Mouse (Mus musculus) heart, postnatal 36 days (tissue): Measurements from ENCODE around the gene Rab3c. TPM values are rescaled to one million over a fixed set of nuclear protein-coding genes. Genes with fewer than 3 reads are reported as not detected.

Source experiments
- DNase-seq, 2 experiments: peaks; one replicate each; pipeline ENCODE4 v3.0.0; 2021 to 2022
- intact Hi-C: fragments of 180-260 bp; cut with DNase I; formaldehyde crosslinking; loops from one replicate; pipeline ENCODE4 v1.15.1; 2025
- total RNA-seq, 2 experiments: library from RNA; stranded (reverse); gene quantifications; 2 replicates each; pipeline ENCODE4 v1.2.3; 2021

Rab3c gene
- total RNA-seq, 2 experiments from 2014 or later: 0.08 TPM; not detected in 1

DNA sequence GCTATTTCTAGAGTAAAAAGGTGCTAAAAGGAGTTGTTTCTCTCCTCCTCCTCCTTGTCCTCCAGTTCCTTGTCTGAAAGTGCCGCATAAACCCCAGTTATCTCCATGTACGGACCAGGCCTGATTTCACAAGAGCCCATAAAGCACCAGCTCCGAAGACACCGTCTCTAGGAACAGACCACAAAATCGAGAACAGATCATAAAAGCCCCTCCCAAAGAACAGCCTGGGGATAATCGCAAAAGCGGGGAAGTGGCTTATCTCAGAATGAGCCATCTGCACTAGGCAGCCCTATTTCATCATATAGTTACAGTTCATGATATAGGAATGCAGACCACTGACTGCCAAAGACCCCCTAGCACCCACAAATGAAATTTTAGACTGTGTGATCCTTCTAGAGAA lies 246.8 kb downstream of the Rab3c start:
- DNase-seq: no peak
- intact Hi-C loops: no loop called here

DNA sequence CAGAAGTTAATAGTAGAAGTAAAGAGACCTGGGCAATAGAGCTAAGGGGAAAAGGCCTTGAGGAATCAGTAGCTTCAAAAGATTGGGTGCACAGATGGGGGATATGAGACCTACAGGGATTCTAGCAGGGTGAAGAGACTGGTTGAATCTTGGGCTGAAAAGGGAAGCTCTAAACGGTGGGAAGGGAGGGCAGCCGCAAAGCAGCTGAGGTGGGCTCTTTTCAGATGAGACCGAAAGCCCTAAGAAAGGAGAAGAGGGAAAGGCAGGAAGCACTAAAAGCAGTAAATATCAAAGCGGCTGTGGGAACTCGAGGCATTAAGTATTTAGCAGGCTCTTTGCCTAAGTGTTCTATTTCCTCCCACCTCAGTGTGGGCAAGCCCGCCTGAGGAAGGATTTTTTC lies 248.9 kb downstream of the Rab3c start:
- DNase-seq: no peak
- intact Hi-C loops: no loop called here

DNA sequence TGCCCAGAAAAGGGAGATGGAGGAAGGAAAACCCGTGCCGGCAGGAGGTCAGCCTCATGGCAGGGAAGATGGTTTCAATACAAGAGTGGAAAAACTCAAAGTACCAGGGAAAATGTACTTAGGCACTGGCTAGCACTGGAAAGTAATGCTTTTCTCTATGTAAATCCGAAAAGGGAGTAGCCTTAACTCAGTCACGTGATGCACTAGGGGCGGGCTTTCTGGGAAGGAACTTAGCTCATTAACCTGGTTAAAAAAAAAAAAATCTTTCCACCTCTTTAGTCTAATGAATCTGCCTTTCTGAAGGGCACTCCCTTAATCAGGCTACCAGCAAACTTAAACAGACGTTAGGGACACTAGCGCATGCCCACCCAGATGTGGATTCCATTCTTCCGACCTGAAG lies 249.7 kb downstream of the Rab3c start:
- DNase-seq: no peak
- intact Hi-C loops: no loop called here

DNA sequence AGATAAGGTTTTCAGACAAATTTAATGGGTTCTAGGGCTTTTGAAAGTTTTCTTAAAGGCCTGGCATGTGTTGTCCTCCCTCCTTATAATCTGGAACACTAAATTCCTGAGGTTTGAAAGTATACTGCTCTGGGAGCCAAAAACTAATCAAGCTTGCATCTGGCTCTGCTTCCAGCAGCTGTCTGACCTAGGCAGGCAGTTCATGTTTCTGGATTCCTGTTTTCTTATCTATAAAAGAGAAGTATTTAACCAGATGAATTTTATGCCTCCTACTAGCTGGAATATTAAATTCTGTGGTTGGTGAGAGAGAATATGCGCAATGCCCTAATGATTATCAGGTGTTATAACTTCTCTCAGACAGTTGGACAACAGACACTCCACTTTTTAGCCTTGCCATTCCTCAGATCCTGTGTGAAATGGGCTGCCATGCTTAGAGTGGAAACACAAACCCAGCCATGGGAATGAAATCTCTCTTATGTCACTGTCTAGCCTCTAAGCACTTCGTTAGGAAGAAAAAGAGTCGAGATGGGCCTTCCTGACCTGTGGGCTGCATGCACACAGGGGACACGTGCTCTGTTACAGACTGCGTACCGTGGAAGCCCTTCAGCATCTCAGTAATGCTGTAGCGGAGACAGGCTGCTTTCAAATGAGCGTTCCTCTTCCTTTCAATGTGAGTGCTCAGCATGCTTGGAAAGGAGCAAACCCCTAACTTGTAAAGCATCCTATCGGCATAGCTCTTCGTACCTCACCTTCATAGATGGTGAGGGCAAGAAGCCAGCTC lies 256.2 kb downstream of the Rab3c start:
- no peak for DNase-seq
- intact Hi-C loops: no loop called here

DNA sequence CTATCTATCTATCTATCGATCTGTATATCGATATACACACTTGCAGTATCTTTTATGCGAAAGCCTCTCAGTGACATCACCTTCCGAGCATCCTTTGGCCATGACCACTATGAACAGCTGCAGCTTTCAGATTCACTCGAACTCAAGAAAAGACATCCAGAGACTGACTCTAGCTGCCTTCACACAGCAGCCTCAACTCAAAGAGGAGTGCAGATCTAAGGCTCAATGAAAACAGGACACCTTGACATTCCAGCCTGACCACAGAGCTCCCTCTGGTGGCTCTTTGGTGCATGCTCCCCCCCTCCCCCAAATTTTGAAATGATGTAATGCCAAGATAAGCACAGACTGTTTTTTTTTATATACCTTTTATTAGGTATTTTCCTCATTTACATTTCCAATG lies 257.8 kb downstream of the Rab3c start:
- peak in 1 of 2 experiments; percentile 4 for DNase-seq
- intact Hi-C loops: no loop called here

DNA sequence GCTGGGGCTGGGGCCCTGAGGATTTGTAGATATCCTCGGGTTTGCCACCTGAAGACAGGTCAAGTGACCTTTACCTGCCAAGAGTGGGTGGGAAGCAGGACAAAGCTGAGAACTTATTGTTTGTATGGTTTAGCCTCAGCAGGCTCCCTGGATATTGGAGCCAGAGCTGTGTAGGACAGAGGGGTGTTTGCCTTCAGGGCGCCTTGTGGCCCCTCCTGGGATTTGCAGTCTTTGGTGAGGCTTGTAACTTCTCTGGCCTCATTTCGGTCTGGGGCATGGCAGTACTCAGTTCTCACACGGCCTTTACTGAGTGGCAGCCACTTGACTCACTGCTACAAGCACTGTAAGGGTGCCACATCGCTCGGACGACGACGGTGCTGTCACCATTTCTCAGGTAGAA lies 261.0 kb downstream of the Rab3c start:
- intact Hi-C loops: no loop called here
- DNase-seq: no peak

DNA sequence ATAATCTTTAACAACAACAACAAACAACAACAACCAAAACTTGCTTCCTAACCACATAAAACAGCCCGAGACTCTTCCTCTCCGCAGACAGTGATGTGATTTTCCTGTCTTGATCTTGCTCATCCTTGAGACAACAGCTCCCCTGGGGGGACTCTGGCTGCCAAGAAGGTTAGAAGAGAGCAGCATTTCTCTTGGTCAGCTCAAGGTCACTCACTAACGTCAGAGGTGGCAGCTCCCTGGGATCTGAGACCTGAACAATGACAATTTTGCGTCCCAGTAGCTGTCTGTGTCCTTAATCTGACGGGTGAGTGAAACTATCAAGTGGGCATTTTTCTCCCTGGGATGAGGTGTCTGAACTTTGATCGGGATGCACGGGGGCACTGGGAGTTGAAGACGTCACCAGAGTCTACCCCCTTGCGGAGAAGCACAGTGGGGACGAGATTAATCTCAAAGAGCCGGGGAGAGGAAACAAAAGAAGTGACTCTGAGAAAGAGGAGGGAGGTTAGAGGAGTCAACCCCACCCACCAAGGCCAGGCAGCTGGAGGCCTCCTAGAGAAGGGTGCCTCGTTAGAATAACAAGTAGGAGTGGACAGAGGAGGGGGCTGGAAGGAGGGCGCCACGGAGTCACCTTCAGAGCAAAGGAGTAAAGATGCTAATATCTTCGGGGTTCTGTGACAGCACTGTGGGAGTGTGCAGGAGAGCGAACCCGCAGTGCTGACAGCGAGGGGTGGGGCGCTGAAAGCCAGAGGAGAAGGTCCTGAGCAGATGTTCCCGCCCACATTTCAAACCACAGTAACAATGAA lies 261.7 kb downstream of the Rab3c start:
- intact Hi-C loops: loop anchor here (1.0 kb wide), 2 partner anchors 97 to 243 kb away; no protein-coding TSS in a partner anchor
- peak; percentile 9 to 11 for DNase-seq

DNA sequence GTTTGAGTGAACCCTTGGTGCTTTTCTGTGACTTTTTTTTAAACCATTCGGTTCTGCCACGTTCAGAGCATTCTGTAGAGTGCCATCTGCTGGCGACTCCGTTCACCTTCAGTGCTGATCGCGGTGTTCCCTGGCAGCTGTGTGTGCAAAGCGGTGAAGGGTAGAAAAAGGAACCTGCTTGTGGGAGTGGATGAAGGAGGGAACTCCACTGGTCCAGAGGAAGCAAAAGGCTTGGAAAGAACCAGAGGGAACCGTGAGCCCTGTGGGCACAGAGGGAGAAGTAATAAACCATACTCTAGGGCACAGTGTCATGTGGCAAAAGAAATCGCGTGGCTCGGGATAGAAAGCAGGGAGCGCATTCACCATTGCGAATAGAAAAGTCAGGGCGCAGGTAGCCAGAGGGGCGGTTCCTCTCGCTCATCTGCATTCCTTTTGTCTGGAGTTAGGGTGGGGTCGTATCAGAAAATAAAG lies 262.3 kb downstream of the Rab3c start:
- intact Hi-C loops: loop anchor here (1.0 kb wide), 2 partner anchors 96 to 242 kb away; no protein-coding TSS in a partner anchor
- peak; percentile 72 to 79 for DNase-seq

DNA sequence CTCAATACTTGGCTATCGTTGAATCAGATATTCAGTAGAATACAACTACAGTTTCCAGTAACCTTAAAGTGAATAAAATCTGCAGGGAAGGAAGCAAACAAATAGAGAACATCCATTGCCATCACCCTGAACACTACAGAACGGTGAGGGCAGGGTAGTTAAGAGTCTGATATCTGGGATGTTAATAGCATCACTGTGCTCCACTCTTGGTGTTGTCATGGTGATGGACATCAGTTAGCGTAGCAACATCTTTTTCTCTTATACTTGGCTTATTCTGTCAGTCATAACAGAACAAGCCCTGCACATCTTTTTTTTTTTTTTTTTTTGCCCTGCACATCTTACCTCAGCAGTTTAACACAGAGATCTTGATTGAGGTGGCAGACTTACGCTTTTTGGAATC lies 268.8 kb downstream of the Rab3c start:
- no peak for DNase-seq
- intact Hi-C loops: no loop called here

DNA sequence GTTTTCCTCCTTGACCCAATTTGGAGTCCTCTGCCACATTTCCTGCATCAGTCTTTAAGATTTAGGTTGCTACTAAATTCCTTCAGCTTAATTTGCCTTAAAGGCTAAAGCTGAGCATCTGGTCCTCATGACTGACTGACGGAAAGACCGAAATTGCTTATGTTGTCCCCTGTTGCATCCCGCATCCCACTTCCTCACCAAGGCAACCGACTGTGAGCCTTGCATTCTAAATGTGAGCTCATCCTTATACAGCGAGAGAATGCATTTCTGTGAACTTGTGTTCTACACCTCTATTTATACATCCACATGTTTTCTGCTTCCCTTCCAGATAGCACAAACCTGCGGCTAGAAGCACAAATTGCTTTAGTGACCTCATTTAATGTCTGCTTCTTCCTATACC lies 269.9 kb downstream of the Rab3c start:
- DNase-seq: no peak
- intact Hi-C loops: no loop called here

DNA sequence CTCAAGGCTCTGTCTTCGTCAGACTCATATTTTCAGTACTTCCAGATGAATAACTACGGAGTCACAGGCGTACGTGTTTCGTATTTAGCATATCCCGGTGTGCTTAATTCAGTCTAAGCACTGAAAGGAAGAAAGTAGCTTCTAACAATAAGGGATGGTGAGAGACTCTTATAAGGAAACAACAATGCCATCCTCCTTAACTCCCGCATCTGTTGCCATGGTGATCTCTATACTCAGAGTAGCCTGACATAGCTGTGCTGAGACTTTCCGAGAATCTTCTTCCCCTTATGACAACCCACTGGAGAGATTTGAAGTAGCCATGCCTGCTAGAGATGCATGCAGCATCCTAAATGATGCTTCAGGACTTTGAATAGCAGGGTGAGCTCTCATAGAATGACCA lies 272.3 kb downstream of the Rab3c start:
- intact Hi-C loops: no loop called here
- DNase-seq: no peak

DNA sequence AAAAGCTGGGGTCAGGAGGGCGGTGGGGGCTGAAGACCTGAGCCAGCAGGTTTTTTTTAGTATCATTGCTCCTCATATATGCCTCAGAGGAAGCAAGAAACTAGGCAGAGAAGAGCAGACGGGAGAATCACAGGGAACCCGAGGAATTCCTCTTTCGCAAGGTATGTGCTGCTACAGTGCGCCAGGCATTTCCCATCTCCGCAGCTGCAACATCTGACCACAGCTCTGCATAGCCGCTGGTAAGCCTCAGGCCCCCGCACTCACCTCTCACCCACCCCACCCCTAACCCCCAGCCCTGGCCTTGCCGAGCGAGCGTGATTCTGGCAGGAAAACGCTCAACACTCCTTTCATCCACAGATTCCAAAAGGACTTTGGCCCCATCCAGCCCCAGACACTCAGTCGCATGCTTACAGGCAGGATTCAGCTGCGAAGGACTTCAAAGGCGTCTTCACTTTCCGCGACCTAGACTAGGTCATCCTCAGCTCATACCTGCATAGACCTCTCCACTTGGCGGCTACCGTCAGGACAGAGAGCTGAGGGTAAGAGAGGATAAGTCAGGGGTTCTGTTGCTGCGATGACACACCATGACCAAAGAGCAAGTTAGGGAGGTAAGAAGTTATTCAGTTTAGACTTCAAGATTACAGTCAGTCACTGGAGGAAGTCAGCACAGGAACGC lies 274.6 kb downstream of the Rab3c start:
- intact Hi-C loops: no loop called here
- DNase-seq: no peak

Other genes starting within 250 kb of the Rab3c start
- under 1 TPM in 1 of 2 experiments, not detected in 1; 0.24 TPM for gene Gapt, start 76.2 kb upstream of the Rab3c start, total RNA-seq
- 10 to 100 TPM; 26.0 to 34.9 TPM for gene Plk2, start 114.0 kb upstream of the Rab3c start, total RNA-seq